Mouse (Mus musculus) stomach, embryonic 14.5 days (tissue): ENCODE measurements at regions not wholly inside any gene's neighbourhood (a gene's known extent, or its start where the extent isn't known, plus 50 kb on each side); places are given as distances from the start of the nearest gene placed in this dataset.

Source experiments
- ATAC-seq: fragments of 200-750 bp; cut with Nextera tagmentation; 2 replicates; pipeline ENCODE4 v1.8.0; 2017; ENCODE audit warnings: low read depth, moderate TSS enrichment; ENCODE audit not compliant: insufficient number of reproducible peaks, insufficient read depth, low FRiP score
- H3K27ac ChIP-seq: fragments of 300-500 bp; sonication (generic); 2 replicates; pipeline ENCODE4 v1.5.1; 2014; ENCODE audit warnings: mild to moderate bottlenecking, low read length, moderate library complexity, mixed read lengths
- H3K27me3 ChIP-seq: fragments of 300-500 bp; sonication (generic); 2 replicates; pipeline ENCODE4 v1.6.1; 2014; ENCODE audit warnings: low read length, control low read depth, mixed read lengths; ENCODE audit not compliant: control insufficient read depth, insufficient read depth
- H3K36me3 ChIP-seq: fragments of 300-500 bp; sonication (generic); 2 replicates; pipeline ENCODE4 v1.6.1; 2014; ENCODE audit warnings: mild to moderate bottlenecking, control low read depth, low read length, moderate library complexity, mixed read lengths; ENCODE audit not compliant: control insufficient read depth, insufficient read depth
- H3K4me1 ChIP-seq: fragments of 300-500 bp; sonication (generic); 2 replicates; pipeline ENCODE4 v1.6.1; 2014; ENCODE audit warnings: low read length, control low read depth, mixed read lengths; ENCODE audit not compliant: control insufficient read depth, insufficient read depth
- H3K4me2 ChIP-seq: fragments of 300-500 bp; sonication (generic); replicated peaks from 2 replicates; pipeline ENCODE4 v1.6.1; 2014; ENCODE audit warnings: low read depth, low read length, control low read depth
- H3K4me3 ChIP-seq: fragments of 300-500 bp; sonication (generic); 2 replicates; pipeline ENCODE4 v1.5.1; 2014; ENCODE audit warnings: low read depth, low read length, control low read depth
- H3K9ac ChIP-seq: fragments of 300-500 bp; sonication (generic); replicated peaks from 2 replicates; pipeline ENCODE4 v1.6.1; 2014; ENCODE audit warnings: low read depth, mild to moderate bottlenecking, control low read depth, low read length, moderate library complexity, mixed read lengths
- H3K9me3 ChIP-seq: fragments of 300-500 bp; sonication (generic); 2 replicates; pipeline ENCODE4 v1.6.1; 2016; ENCODE audit warnings: low read depth, low read length, control low read depth; ENCODE audit not compliant: control insufficient read depth
- WGBS: fragments of 180-500 bp; shearing (Covaris S2); extraction: QIAGEN DNeasy Blood & Tissue Kit; methylation state at CpG from one replicate; pipeline ENCODE4 v1.1.7; 2014; 5-methylcytosine and 5-hydroxymethylcytosine counted together

GRCm38 (mm10) chr1:167969985-167970384 is 280.9 kb downstream of the Lmx1a start:
- Histone ChIP-seq H3K27ac (no peak overlapping the region), H3K9me3 (no peaks in the 10 kb centered on the region), H3K27me3 (no peaks in the 10 kb centered on the region), H3K4me2 (no peak overlapping the region), H3K4me3 (no peak overlapping the region), H3K4me1 (no peaks in the 10 kb centered on the region), H3K36me3 (no peaks in the 10 kb centered on the region), H3K9ac (no peak overlapping the region)
- ATAC-seq, result no peak
- WGBS, result 73% methylated on average over 5 of the region's 5 CpGs

- WGBS, result 75% methylated on average over 3 of the region's 3 CpGs
- no peak for ATAC-seq
- Histone ChIP-seq H3K36me3 (no peaks in the 10 kb centered on the region), H3K4me3 (no peak overlapping the region), H3K9me3 (no peaks in the 10 kb centered on the region), H3K9ac (no peak overlapping the region), H3K4me1 (no peaks in the 10 kb centered on the region), H3K27ac (no peak overlapping the region), H3K4me2 (no peak overlapping the region), H3K27me3 (no peaks in the 10 kb centered on the region)
Measured at GRCm38 (mm10) chr1:167976708-167977107, 287.7 kb downstream of the Lmx1a start.

DNA sequence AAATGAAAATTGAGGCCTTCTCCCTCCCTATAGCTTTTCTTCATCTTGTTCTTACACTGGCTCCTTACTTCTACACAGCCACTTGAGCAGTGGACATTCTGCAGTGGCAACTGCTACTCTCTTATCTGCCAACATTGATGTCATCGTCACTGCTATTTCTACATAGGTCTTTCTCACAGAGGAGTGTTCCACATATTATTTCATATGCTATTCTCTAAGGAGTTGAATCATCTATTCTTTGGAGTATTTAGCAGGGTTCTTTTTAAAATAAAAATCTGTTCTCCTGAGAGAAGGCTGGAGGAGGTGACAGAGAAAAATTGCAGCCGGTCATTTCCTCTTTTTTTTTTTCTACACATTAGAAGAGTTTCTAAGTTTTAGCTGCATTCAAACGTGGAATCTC is 290.1 kb downstream of the Lmx1a start:
- H3K4me1 ChIP-seq, result no peaks in the 10 kb centered on the region
- no peak overlapping the region for H3K4me3 ChIP-seq
- H3K27ac ChIP-seq, result peak overlapping the region; percentile 66; the same call in 1 of the 2 replicates
- no peak overlapping the region for H3K4me2 ChIP-seq
- ATAC-seq, result no peak
- no peaks in the 10 kb centered on the region for H3K36me3 ChIP-seq
- no peaks in the 10 kb centered on the region for H3K27me3 ChIP-seq
- WGBS, result 54% methylated on average over 3 of the region's 3 CpGs
- no peaks in the 10 kb centered on the region for H3K9me3 ChIP-seq
- H3K9ac ChIP-seq, result no peak overlapping the region

DNA sequence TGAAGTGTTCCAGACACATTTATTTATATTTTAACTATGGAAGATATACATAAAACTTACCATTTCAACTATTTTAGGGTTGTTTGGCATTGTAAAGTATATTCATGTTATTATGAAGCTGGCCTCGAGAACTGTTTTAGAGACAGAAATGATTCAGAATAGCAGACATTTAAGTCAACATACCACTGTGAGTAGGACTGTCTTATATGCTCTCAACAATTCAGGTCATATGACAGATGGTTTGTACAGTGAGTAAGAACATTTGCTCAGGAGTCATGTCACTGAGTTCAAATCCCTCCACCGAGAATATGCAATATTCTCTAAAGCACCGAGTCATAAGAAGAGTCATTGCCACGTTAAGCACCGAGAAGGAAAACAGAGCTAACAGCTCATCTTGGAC is 290.6 kb downstream of the Lmx1a start:
- Histone ChIP-seq H3K27me3 (no peaks in the 10 kb centered on the region), H3K36me3 (no peaks in the 10 kb centered on the region), H3K9ac (no peak overlapping the region), H3K4me2 (no peak overlapping the region), H3K9me3 (no peaks in the 10 kb centered on the region), H3K4me1 (no peaks in the 10 kb centered on the region), H3K27ac (peak overlapping the region; percentile 40; the same call in 1 of the 2 replicates), H3K4me3 (no peak overlapping the region)
- WGBS, result 61% methylated on average over 5 of the region's 5 CpGs
- ATAC-seq, result peak; percentile 58; the same call in 1 of the 2 replicates

DNA sequence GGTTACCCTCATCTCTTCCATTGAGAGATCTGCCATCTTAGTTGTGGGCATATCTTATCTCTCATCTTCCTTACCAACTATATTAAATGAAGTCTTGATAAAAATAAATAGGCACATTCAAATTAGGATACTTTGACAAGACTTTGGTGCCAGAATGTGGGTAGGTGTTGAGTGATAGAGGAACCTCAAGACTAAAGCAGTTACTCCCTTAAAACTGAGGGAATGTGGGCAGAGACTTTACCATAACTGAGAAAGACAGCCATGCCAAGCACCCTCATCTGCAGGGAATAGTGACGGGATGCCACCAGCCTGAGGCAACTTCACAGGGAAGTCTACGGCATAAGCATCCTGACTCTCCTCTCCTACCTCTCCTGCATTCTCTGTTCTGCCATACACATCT is 292.3 kb downstream of the Lmx1a start:
- no peak for ATAC-seq
- 86% methylated on average over 2 of the region's 2 CpGs for WGBS
- H3K4me3 ChIP-seq, result no peak overlapping the region
- H3K9ac ChIP-seq, result no peak overlapping the region
- H3K9me3 ChIP-seq, result no peaks in the 10 kb centered on the region
- H3K27ac ChIP-seq, result no peak overlapping the region
- no peaks in the 10 kb centered on the region for H3K4me1 ChIP-seq
- no peak overlapping the region for H3K4me2 ChIP-seq
- H3K27me3 ChIP-seq, result no peaks in the 10 kb centered on the region
- no peaks in the 10 kb centered on the region for H3K36me3 ChIP-seq

DNA sequence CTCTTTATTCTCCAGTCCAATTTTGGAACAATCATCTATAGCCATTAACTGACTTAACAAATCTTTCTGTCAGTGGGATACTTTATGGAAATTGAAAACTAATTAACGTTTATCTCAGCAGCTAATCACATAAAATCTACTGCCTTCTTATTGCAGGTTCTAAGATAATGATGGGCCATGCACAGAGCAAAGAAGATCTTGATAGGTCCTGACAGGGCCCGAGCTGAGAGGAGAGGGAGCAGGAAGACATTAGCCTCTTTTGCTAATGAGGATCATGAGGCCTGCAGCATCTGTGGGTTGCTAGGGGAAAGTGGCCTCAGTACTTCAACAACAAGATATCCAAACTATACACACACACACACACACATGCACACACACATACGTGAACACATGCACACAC is 318.4 kb downstream of the Lmx1a start:
- ATAC-seq, result no peak
- Histone ChIP-seq H3K4me3 (no peak overlapping the region), H3K9me3 (no peaks in the 10 kb centered on the region), H3K27me3 (no peaks in the 10 kb centered on the region), H3K4me1 (peaks cover 4% of the 10 kb centered on the region; the same call in 1 of the 2 replicates), H3K27ac (no peak overlapping the region), H3K9ac (no peak overlapping the region), H3K4me2 (no peak overlapping the region), H3K36me3 (no peaks in the 10 kb centered on the region)
- WGBS, result 88% methylated on average over 3 of the region's 3 CpGs

GRCm38 (mm10) chr1:168008216-168008615 is 319.2 kb downstream of the Lmx1a start:
- Histone ChIP-seq H3K4me2 (no peak overlapping the region), H3K27ac (no peak overlapping the region), H3K4me3 (no peak overlapping the region), H3K36me3 (no peaks in the 10 kb centered on the region), H3K9me3 (no peaks in the 10 kb centered on the region), H3K27me3 (no peaks in the 10 kb centered on the region), H3K4me1 (peaks cover 6% of the 10 kb centered on the region; the same call in 1 of the 2 replicates), H3K9ac (no peak overlapping the region)
- WGBS, result 70% methylated on average over 1 of the region's 1 CpGs
- no peak for ATAC-seq

- Histone ChIP-seq H3K27ac (no peak overlapping the region), H3K4me1 (peaks cover 6% of the 10 kb centered on the region; the same call in 1 of the 2 replicates), H3K36me3 (no peaks in the 10 kb centered on the region), H3K9me3 (no peaks in the 10 kb centered on the region), H3K4me3 (no peak overlapping the region), H3K27me3 (no peaks in the 10 kb centered on the region), H3K4me2 (no peak overlapping the region), H3K9ac (no peak overlapping the region)
- no peak for ATAC-seq
- 86% methylated on average over 5 of the region's 5 CpGs for WGBS
Measured at GRCm38 (mm10) chr1:168010416-168010815, 321.4 kb downstream of the Lmx1a start.

GRCm38 (mm10) chr1:168012069-168012468 is 323.0 kb downstream of the Lmx1a start:
- peak overlapping the region; percentile 23; the same call in 1 of the 2 replicates for H3K27ac ChIP-seq
- H3K4me3 ChIP-seq, result no peak overlapping the region
- H3K4me1 ChIP-seq, result peaks cover 6% of the 10 kb centered on the region; the same call in 1 of the 2 replicates
- H3K9ac ChIP-seq, result no peak overlapping the region
- 43% methylated on average over 4 of the region's 4 CpGs for WGBS
- ATAC-seq, result 0 out of 2 replicates have a peak, but pooled peaks have one; percentile 33
- H3K9me3 ChIP-seq, result no peaks in the 10 kb centered on the region
- no peak overlapping the region for H3K4me2 ChIP-seq
- H3K27me3 ChIP-seq, result no peaks in the 10 kb centered on the region
- H3K36me3 ChIP-seq, result no peaks in the 10 kb centered on the region
